Comparison of ENCODE assay signal across 8 mouse cellular contexts in the genomic region with DNA sequence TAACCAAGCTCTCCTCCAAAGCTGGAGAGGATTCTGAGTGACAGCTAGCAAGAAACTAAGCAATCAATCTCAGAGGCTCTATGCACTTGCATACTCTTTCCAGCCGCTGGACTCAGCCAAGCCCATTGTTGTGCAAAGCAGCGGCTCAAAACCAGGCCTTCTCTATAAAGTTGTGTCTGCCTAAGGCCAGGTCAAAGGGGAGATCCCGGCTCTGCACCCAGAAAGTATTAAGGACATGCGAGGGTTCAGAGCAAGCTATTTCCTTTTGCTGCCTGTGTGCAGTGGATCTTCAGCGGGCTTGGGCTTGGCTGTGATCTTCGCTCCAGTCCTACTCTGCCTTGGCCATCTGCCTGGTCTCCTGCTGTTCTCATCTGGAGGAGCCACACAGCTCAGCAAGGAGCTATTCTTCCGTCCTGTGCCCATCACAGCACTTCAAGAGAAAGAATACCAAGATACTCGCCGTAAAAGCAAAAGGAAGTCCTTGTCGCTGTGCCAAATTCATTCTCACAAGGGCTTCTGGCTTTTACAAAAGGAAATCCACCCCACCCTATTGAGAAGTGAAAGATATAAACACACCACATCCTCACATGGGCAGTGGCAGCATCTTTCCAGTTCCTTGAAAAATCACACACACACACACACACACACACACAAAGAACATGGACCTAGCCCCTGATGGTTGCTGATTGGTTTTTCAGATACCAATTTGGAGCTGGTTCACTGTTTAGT.
DNase-seq lines count a peak whose midpoint lies in the region; ATAC-seq and TF ChIP-seq lines count a peak whose summit lies in the region.

No protein-coding gene starts in this region.

- no peaks in the 10 kb centered on the region for H3K9me3 ChIP-seq in hindbrain, postnatal 0 days (ENCODE audit: low read length)
- no peaks in the 10 kb centered on the region for H3K9me3 ChIP-seq in neural tube, embryonic 14.5 days (ENCODE audit: control insufficient read depth, low read length)

- ATAC-seq in hindbrain, postnatal 0 days: peak; percentile 69
- peak; percentile 88 for ATAC-seq in neural tube, embryonic 14.5 days (ENCODE audit: low read depth)

- no peaks in the 10 kb centered on the region for H3K36me3 ChIP-seq in hindbrain, postnatal 0 days (ENCODE audit: insufficient read depth, low read length)
- H3K36me3 ChIP-seq in neural tube, embryonic 14.5 days (ENCODE audit: control insufficient read depth, insufficient read depth, low read length): no peaks in the 10 kb centered on the region

- H3K27me3 ChIP-seq in hindbrain, postnatal 0 days (ENCODE audit: insufficient read depth, low read length): no peaks in the 10 kb centered on the region
- no peaks in the 10 kb centered on the region for H3K27me3 ChIP-seq in neural tube, embryonic 14.5 days (ENCODE audit: control insufficient read depth, insufficient read depth, low read length)

- H3K9ac ChIP-seq in hindbrain, postnatal 0 days (replicated peaks; ENCODE audit: low read length): 0 out of 2 replicates have a peak overlapping the region, but pooled peaks have one; percentile 13
- no peak overlapping the region for H3K9ac ChIP-seq in neural tube, embryonic 14.5 days (replicated peaks; ENCODE audit: low read depth, low read length)

- peaks cover 6% of the 10 kb centered on the region; the same call in 1 of the 2 replicates for H3K4me1 ChIP-seq in hindbrain, postnatal 0 days (ENCODE audit: insufficient read depth, low read length)
- H3K4me1 ChIP-seq in lung, adult 2 months (ENCODE audit: control insufficient read depth, insufficient read depth, low read length): peaks cover 8% of the 10 kb centered on the region
- H3K4me1 ChIP-seq in neural tube, embryonic 14.5 days (ENCODE audit: control insufficient read depth, insufficient read depth, low read length): 0 out of 2 replicates have a peak, but pooled peaks cover 5% of the 10 kb centered on the region

- peak overlapping the region; percentile 43 for H3K4me2 ChIP-seq in hindbrain, postnatal 0 days (ENCODE audit: low read depth, low read length)
- H3K4me2 ChIP-seq in neural tube, embryonic 14.5 days (ENCODE audit: low read depth, low read length): no peak overlapping the region

- no peak for TF ChIP-seq POLR2A in lung, adult 2 months (IDR thresholded peaks at IDR 0.05; ENCODE audit: borderline replicate concordance, extremely low read depth, low read depth, low read length)

- TF ChIP-seq CTCF in hindbrain, postnatal 0 days (IDR thresholded peaks at IDR 0.05; ENCODE audit: low read depth): no peak
- TF ChIP-seq CTCF in lung, adult 2 months (IDR thresholded peaks at IDR 0.05; ENCODE audit: insufficient read depth, low read length): no peak

- no peak overlapping the region for H3K4me3 ChIP-seq in hindbrain, postnatal 0 days (ENCODE audit: low read length)
- H3K4me3 ChIP-seq in lung, adult 2 months (replicated peaks; ENCODE audit: extremely low read depth, low read depth, low read length): no peak overlapping the region
- no peak overlapping the region for H3K4me3 ChIP-seq in neural tube, embryonic 14.5 days (ENCODE audit: low read depth, low read length)

- peak overlapping the region; percentile 7; the same call in 1 of the 2 replicates for H3K27ac ChIP-seq in hindbrain, postnatal 0 days
- no peak overlapping the region for H3K27ac ChIP-seq in neural tube, embryonic 14.5 days (ENCODE audit: low read depth, low read length)

- peak; percentile 15 for DNase-seq in layer of hippocampus, adult 11-12 months (ENCODE audit: low spot score)
- no peak for DNase-seq in layer of hippocampus, adult 9-10 months (ENCODE audit: low spot score)
- peak; percentile 81 for DNase-seq in embryo, embryonic 10.5 days (ENCODE audit: low spot score)
- DNase-seq in gastrocnemius, postnatal 4 days (ENCODE audit: low spot score in 2 of 2): peak; percentile 51 to 83
- DNase-seq in hindbrain, postnatal 0 days (ENCODE audit: low spot score): peak; percentile 76
- peak; percentile 37 for DNase-seq in lung, adult 2 months
- DNase-seq in thymus, adult 18-20 months: no peak

- 9% methylated on average over 10 of the region's 10 CpGs for WGBS in hindbrain, postnatal 0 days
- WGBS in lung, adult 2 months: 19% methylated on average over 10 of the region's 10 CpGs
- 3% methylated on average over 10 of the region's 10 CpGs for WGBS in neural tube, embryonic 14.5 days

Comparison
In these comparisons a context has a peak if more than half of its experiments do, and no peak if none do; other contexts are left out.
1. DNase-seq: peak in layer of hippocampus, adult 11-12 months (single experiment), embryo, embryonic 10.5 days (single experiment), gastrocnemius, postnatal 4 days (2 of 2), hindbrain, postnatal 0 days (single experiment) and lung, adult 2 months (single experiment); none in layer of hippocampus, adult 9-10 months (single experiment) and thymus, adult 18-20 months (0 of 2).